Mouse (Mus musculus) megakaryocyte, embryonic 14.5 days (primary cell): Measurements from ENCODE around the gene Dcx.

Experiments
- FLI1 ChIP-seq: IDR thresholded peaks from 2 replicates; pipeline ENCODE4 v1.6.1; 2012; ENCODE audit warnings: low read length, inconsistent platforms, mixed read lengths
- GATA1 ChIP-seq: IDR thresholded peaks from 3 replicates; pipeline ENCODE4 v1.6.1; 2012; ENCODE audit warnings: mixed read lengths, low read length, inconsistent platforms, borderline replicate concordance

DNA sequence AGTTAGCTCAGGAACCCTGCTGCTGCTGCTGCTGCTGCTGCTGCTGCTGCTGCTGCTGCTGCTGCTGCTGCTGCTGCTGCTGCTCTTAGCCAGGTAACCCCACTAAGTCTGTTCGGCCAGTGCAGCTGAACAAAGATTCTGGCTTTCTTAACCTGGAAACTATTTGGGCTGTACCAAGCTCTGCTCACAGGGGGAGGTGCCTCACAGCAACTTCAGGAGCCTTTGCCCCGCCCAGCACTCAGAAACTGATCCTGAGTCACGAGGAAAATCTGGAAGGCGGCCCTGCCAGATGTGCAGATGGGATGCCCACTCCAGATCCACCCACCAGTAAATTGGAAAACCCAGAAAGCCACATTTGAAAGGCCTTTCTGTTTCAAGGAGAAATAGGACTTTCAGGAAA lies 105.9 kb downstream of the Dcx start, which contains the start of gene Capn6:
- no peak for TF ChIP-seq GATA1
- no peak for TF ChIP-seq FLI1
